Mouse (Mus musculus) hindbrain, embryonic 11.5 days (tissue): Measurements from ENCODE around the gene LTO1. TPM values are rescaled to one million over a fixed set of nuclear protein-coding genes. Genes with fewer than 3 reads are reported as not detected.
"Not testable (repeated sequence)": the region's sequence is repeated elsewhere in the genome, so short reads cannot be mapped to it uniquely, and the experiment has no call there.

Source experiments
- ATAC-seq: fragments of 200-750 bp; cut with Nextera tagmentation; 2 replicates; pipeline ENCODE4 v1.8.0; 2017; ENCODE audit warnings: mild to moderate bottlenecking, moderate TSS enrichment, moderate library complexity; ENCODE audit not compliant: low FRiP score
- DNase-seq: peaks from one replicate; pipeline ENCODE4 v3.0.0-alpha.2; 2015; ENCODE audit warnings: low spot score
- H3K27ac ChIP-seq: fragments of 300-500 bp; sonication (generic); 2 replicates; pipeline ENCODE4 v1.5.1; 2014; ENCODE audit warnings: mild to moderate bottlenecking, low read depth, low read length
- H3K27me3 ChIP-seq: fragments of 300-500 bp; sonication (generic); 2 replicates; pipeline ENCODE4 v1.6.1; 2014; ENCODE audit warnings: mild to moderate bottlenecking, low read length, moderate library complexity, mixed read lengths; ENCODE audit not compliant: control insufficient read depth, insufficient read depth
- H3K36me3 ChIP-seq: fragments of 300-500 bp; sonication (generic); 2 replicates; pipeline ENCODE4 v1.6.1; 2014; ENCODE audit warnings: mild to moderate bottlenecking, low read length, moderate library complexity, mixed read lengths; ENCODE audit not compliant: control insufficient read depth, insufficient read depth
- H3K4me1 ChIP-seq: fragments of 300-500 bp; sonication (generic); replicated peaks from 2 replicates; pipeline ENCODE4 v1.6.1; 2014; ENCODE audit warnings: low read length, mixed read lengths; ENCODE audit not compliant: control insufficient read depth, insufficient read depth
- H3K4me2 ChIP-seq: fragments of 300-500 bp; sonication (generic); replicated peaks from 2 replicates; pipeline ENCODE4 v1.6.1; 2014; ENCODE audit warnings: mild to moderate bottlenecking, low read depth, low read length
- H3K4me3 ChIP-seq: fragments of 300-500 bp; sonication (generic); 2 replicates; pipeline ENCODE4 v1.5.1; 2014; ENCODE audit warnings: low read depth, low read length
- H3K9ac ChIP-seq: fragments of 300-500 bp; sonication (generic); 2 replicates; pipeline ENCODE4 v1.6.1; 2014; ENCODE audit warnings: low read depth, low read length
- H3K9me3 ChIP-seq: fragments of 300-500 bp; sonication (generic); 2 replicates; pipeline ENCODE4 v1.6.1; 2016; ENCODE audit warnings: low read length; ENCODE audit not compliant: control insufficient read depth
- WGBS: fragments of 180-500 bp; shearing (Covaris S2); extraction: QIAGEN DNeasy Blood & Tissue Kit; methylation state at CpG from one replicate; pipeline ENCODE4 v1.1.7; 2014; 5-methylcytosine and 5-hydroxymethylcytosine counted together
- polyA plus RNA-seq: library from polyadenylated mRNA; unstranded; fragments of >200 nt; fragmentation: Nextera tagmentation; extraction: Ambion mirVana; gene quantifications from 2 replicates; pipeline ENCODE4 v1.2.1, GENCODE M21; 2014

LTO1 gene
- polyA plus RNA-seq, 1 experiment from 2014 or later: 28.9 TPM

GRCm38 (mm10) chr7:144898506-144898905 is 16.4 kb upstream of the LTO1 start:
- 20% methylated on average over 6 of the region's 6 CpGs for WGBS
- Histone ChIP-seq H3K27me3 (peaks cover 22% of the 10 kb centered on the region), H3K9me3 (no peaks in the 10 kb centered on the region), H3K4me1 (peaks cover 4% of the 10 kb centered on the region), H3K36me3 (no peaks in the 10 kb centered on the region), H3K9ac (no peak overlapping the region), H3K4me3 (peak overlapping the region; percentile 49), H3K4me2 (peak overlapping the region; percentile 84), H3K27ac (no peak overlapping the region)
- ATAC-seq: no peak
- no peak for DNase-seq

GRCm38 (mm10) chr7:144905514-144905913 is 9.4 kb upstream of the LTO1 start:
- not testable (repeated sequence) for H3K4me1 ChIP-seq, H3K4me2 ChIP-seq, DNase-seq, ATAC-seq, H3K36me3 ChIP-seq, H3K9me3 ChIP-seq, H3K27ac ChIP-seq, H3K27me3 ChIP-seq, H3K9ac ChIP-seq, H3K4me3 ChIP-seq
- 91% methylated on average over 3 of the region's 3 CpGs for whole genome bisulfite sequencing

- no peaks in the 10 kb centered on the region for H3K27me3 ChIP-seq
- H3K36me3 ChIP-seq: no peaks in the 10 kb centered on the region
- 0 out of 2 replicates have a peak, but pooled peaks cover 2% of the 10 kb centered on the region for H3K4me1 ChIP-seq
- peak overlapping the region; percentile 25 for H3K4me2 ChIP-seq
- WGBS: 11% methylated on average over 28 of the region's 28 CpGs
- H3K4me3 ChIP-seq: no peak overlapping the region
- H3K9me3 ChIP-seq: no peaks in the 10 kb centered on the region
- DNase-seq (peak; percentile 90), ATAC-seq (peak; percentile 66; the same call in 1 of the 2 replicates)
- no peak overlapping the region for H3K27ac ChIP-seq
- H3K9ac ChIP-seq: no peak overlapping the region
These were observed 8.0 kb upstream of the LTO1 start for GRCm38 (mm10) chr7:144906708-144907397.

GRCm38 (mm10) chr7:144907793-144908192 is 7.1 kb upstream of the LTO1 start:
- Histone ChIP-seq H3K27ac (no peak overlapping the region), H3K9me3 (no peaks in the 10 kb centered on the region), H3K9ac (no peak overlapping the region), H3K4me3 (no peak overlapping the region), H3K4me1 (0 out of 2 replicates have a peak, but pooled peaks cover 2% of the 10 kb centered on the region), H3K36me3 (no peaks in the 10 kb centered on the region), H3K27me3 (no peaks in the 10 kb centered on the region), H3K4me2 (no peak overlapping the region)
- DNase-seq (peak; percentile 28), ATAC-seq (no peak)
- 17% methylated on average over 8 of the region's 8 CpGs for WGBS

GRCm38 (mm10) chr7:144908705-144909104 is 6.2 kb upstream of the LTO1 start:
- Histone ChIP-seq H3K4me3 (no peak overlapping the region), H3K27ac (no peak overlapping the region), H3K4me1 (0 out of 2 replicates have a peak, but pooled peaks cover 2% of the 10 kb centered on the region), H3K36me3 (no peaks in the 10 kb centered on the region), H3K9me3 (no peaks in the 10 kb centered on the region), H3K4me2 (no peak overlapping the region), H3K27me3 (no peaks in the 10 kb centered on the region), H3K9ac (no peak overlapping the region)
- no peak for DNase-seq
- ATAC-seq: no peak
- 36% methylated on average over 7 of the region's 7 CpGs for WGBS

- no peaks in the 10 kb centered on the region for H3K27me3 ChIP-seq
- no peaks in the 10 kb centered on the region for H3K36me3 ChIP-seq
- no peak overlapping the region for H3K9ac ChIP-seq
- ATAC-seq (no peak), DNase-seq (no peak)
- no peaks in the 10 kb centered on the region for H3K9me3 ChIP-seq
- no peak overlapping the region for H3K4me2 ChIP-seq
- H3K4me1 ChIP-seq: peaks cover 8% of the 10 kb centered on the region
- WGBS: 87% methylated on average over 1 of the region's 1 CpGs
- H3K4me3 ChIP-seq: no peak overlapping the region
- H3K27ac ChIP-seq: no peak overlapping the region
These were observed 3.8 kb upstream of the LTO1 start for GRCm38 (mm10) chr7:144911121-144911520.

- Histone ChIP-seq H3K9me3 (no peaks in the 10 kb centered on the region), H3K4me3 (no peak overlapping the region), H3K36me3 (no peaks in the 10 kb centered on the region), H3K27me3 (no peaks in the 10 kb centered on the region), H3K4me2 (no peak overlapping the region), H3K4me1 (peaks cover 6% of the 10 kb centered on the region), H3K9ac (no peak overlapping the region), H3K27ac (no peak overlapping the region)
- ATAC-seq: no peak
- 69% methylated on average over 4 of the region's 4 CpGs for WGBS
- no peak for DNase-seq
These were observed 2.0 kb upstream of the LTO1 start for GRCm38 (mm10) chr7:144912897-144913296.

GRCm38 (mm10) chr7:144914296-144914947 is 478 bp upstream of the LTO1 start:
- no peak for DNase-seq
- H3K4me2 ChIP-seq: peak overlapping the region; percentile 36
- ATAC-seq: peak; percentile 92

GRCm38 (mm10) chr7:144918823-144919222 is 3.9 kb downstream of the LTO1 start:
- ATAC-seq (no peak), DNase-seq (no peak)
- WGBS: 77% methylated on average over 1 of the region's 1 CpGs
- no peak overlapping the region for H3K4me2 ChIP-seq
- H3K9ac ChIP-seq: no peak overlapping the region
- no peak overlapping the region for H3K27ac ChIP-seq
- peaks cover 6% of the 10 kb centered on the region for H3K4me1 ChIP-seq
- H3K36me3 ChIP-seq: no peaks in the 10 kb centered on the region
- H3K4me3 ChIP-seq: no peak overlapping the region
- no peaks in the 10 kb centered on the region for H3K9me3 ChIP-seq
- no peaks in the 10 kb centered on the region for H3K27me3 ChIP-seq

More at GRCm38 (mm10) chr7:144914296-144914947, 478 bp upstream of the LTO1 start:
- H3K9me3 ChIP-seq: no peaks in the 10 kb centered on the region
- peak overlapping the region; percentile 84 for H3K4me3 ChIP-seq
- H3K27ac ChIP-seq: peak overlapping the region; percentile 83; the same call in 1 of the 2 replicates
- H3K4me1 ChIP-seq: peaks cover 6% of the 10 kb centered on the region
- H3K9ac ChIP-seq: peak overlapping the region; percentile 38; the same call in 1 of the 2 replicates
- H3K36me3 ChIP-seq: no peaks in the 10 kb centered on the region
- WGBS: 11% methylated on average over 17 of the region's 17 CpGs
- H3K27me3 ChIP-seq: no peaks in the 10 kb centered on the region
